Mouse (Mus musculus) left cerebral cortex, adult 9 months (tissue): Measurements from ENCODE around the gene Ttll5.
A peak's percentile ranks its signal among the peaks of the same experiment; 100 is the strongest.

ENCODE experiments used
- DNase-seq, 2 experiments: peaks; one replicate each; pipeline ENCODE4 v3.0.0; 2022; ENCODE audit warnings: low spot score in 2 of 2

The Ttll5 gene

DNA sequence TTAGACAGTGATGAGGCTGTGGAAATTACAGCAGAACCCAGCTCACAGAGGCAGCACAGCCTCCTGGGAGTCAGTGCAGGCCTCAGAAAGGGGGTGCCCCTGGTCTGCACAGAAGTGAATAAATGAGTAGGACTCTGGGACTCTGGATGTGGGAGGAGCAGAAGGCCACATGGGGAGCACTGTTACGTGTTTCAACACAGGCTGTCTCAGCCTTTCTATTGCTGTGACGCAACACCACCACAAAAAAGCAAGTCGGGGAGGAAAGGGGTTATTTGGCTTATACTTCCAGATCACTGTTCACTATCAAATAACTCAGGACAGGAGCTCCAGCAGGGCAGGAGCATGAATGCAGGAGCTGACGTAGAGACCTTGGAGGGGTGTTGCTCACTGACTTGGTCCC is 271.3 kb downstream of the Ttll5 start:
- DNase-seq = no peak

- DNase-seq = no peak
Measured at GRCm38 (mm10) chr12:86097781-86098180, 273.3 kb downstream of the Ttll5 start.

DNA sequence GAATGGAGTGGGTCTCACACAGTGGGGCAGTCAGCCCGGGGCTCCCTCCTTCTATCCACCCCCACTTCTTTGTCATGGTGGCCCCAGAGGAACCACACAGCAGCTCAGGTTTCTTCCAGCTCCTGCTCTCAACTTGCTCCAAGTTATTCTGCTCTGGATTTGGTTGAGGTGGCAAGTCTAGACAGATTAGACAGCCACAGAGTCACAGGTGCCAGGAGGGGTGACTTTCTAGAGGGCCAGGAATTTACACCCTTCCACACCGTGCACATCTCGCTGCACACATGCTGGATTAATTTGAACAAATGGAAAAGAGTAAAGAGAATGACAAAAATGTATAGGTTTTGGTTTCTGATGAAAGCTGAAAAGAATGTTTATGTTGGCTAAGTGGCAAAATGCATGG is 276.3 kb downstream of the Ttll5 start:
- no peak for DNase-seq

DNA sequence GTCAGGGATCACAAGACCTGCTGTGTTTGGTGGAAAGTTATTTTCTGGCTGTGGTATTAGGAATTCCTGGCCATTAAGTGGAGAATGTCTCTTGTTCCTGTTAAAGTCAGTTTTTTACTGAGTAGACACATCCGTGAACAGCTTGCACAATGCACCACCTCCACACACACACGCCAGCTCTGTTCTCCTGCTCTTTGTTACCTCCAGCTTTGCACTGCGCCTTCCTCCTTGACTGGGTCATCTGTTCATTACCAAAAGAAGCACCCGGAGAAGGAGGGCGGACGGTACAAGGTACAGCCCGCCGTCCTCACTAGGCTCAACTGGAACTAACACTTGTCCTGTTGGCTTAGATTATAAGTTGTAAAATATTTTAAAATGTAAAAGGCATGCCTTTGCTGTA is 278.2 kb downstream of the Ttll5 start:
- no peak for DNase-seq

GRCm38 (mm10) chr12:86103391-86103790 is 278.9 kb downstream of the Ttll5 start:
- peak in 1 of 2 experiments; percentile 47 for DNase-seq

- DNase-seq = no peak
Measured at GRCm38 (mm10) chr12:86103852-86104251, 279.4 kb downstream of the Ttll5 start.

DNA sequence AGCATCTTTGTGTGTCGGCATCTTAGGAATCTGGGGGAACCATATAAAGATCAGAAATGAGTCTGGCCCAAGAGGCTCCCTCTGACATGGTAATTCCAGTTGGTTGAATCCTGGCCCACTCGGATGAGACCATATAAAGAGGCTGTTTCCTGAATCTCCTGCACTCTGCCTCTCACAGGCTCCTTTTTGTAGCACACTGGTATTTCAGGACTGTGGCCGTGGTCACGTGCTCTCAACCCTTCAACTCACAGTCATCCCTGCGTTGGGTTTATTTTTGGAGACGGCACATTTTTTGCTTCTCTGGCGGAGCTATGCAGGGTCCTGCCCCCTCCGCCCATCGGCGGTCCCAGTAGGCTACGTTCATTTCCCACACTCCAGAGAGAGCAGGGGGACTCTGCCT is 279.8 kb downstream of the Ttll5 start:
- DNase-seq = no peak

GRCm38 (mm10) chr12:86105546-86105945 is 281.1 kb downstream of the Ttll5 start:
- DNase-seq = no peak

DNA sequence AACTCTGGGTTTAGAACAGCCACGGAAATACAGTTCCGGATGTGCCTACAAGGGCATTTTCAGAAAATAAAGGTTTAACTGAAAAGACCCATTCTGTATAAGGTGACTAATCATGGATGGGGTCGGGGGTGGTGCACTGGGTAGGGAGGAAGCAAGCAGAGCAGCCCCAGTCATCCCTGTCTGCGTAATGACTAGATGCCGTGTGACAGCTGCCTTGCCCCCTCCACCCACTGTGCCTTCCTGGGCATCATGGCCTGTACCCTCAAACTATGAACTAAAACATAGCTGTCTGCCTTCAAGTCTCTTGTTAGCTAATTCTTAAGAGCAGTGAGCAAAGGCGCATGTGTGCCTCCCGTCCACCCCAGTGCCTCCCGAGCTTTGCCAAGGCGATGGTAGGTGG is 281.6 kb downstream of the Ttll5 start:
- no peak for DNase-seq

GRCm38 (mm10) chr12:86107645-86108044 is 283.2 kb downstream of the Ttll5 start:
- no peak for DNase-seq

GRCm38 (mm10) chr12:86109531-86109930 is 285.1 kb downstream of the Ttll5 start:
- no peak for DNase-seq

- no peak for DNase-seq
Measured at GRCm38 (mm10) chr12:86110637-86111036, 286.2 kb downstream of the Ttll5 start.
